In genomic region chr1:93135036-93135526, GRCm38 (mm10) we compare ENCODE assay signal across 27 mouse cellular contexts. TPM values are rescaled to one million over a fixed set of nuclear protein-coding genes. Genes with fewer than 3 reads are reported as not detected.
"Had no signal": no experiment of that assay in that cellular context is flagged by ENCODE, and none has a peak within 500 bp of the region (broad histone marks: within the 10 kb centered on the region; RNA-seq: fewer than 3 reads in every experiment).

TSS of gene Agxt (plus strand) at chr1:93135240.

- ATAC-seq: intestine, embryonic 16.5 days had no signal

- H3K4me3 ChIP-seq: limb, embryonic 10.5 days; limb, embryonic 13.5 days; liver, embryonic 13.5 days had no signal

- H3K4me2 ChIP-seq: limb, embryonic 13.5 days; liver, embryonic 13.5 days; midbrain, embryonic 11.5 days had no signal

- H3K27me3 ChIP-seq: limb, embryonic 13.5 days; liver, embryonic 13.5 days had no signal

- H3K27ac ChIP-seq: limb, embryonic 10.5 days; limb, embryonic 13.5 days; liver, embryonic 13.5 days had no signal

- DNase-seq: kidney, adult 18-20 months; kidney, adult 9 months; kidney, postnatal 14 days; kidney, postnatal 4 days; liver, embryonic 13.5 days; lung, adult 2 months; lung, postnatal 14 days; lung, postnatal 4 days; midbrain, embryonic 14.5 days; right cerebral cortex, postnatal 4 days; thymus, postnatal 25 days had no signal

- H3K9me3 ChIP-seq: limb, embryonic 10.5 days; limb, embryonic 13.5 days; liver, embryonic 13.5 days had no signal

- H3K36me3 ChIP-seq: limb, embryonic 10.5 days; limb, embryonic 13.5 days; liver, embryonic 13.5 days had no signal

- H3K9ac ChIP-seq: limb, embryonic 13.5 days; liver, embryonic 13.5 days had no signal

RNA-seq across cellular contexts. Expression of gene Agxt, which starts in this region (rescaled TPM):
- total RNA-seq: layer of hippocampus, adult 18-20 months; layer of hippocampus, postnatal 25 days; left cerebral cortex, adult 18-20 months; left cerebral cortex, postnatal 25 days; megakaryocyte progenitor cell, adult 5-6 weeks; megakaryocyte-erythroid progenitor cell, adult 5-6 weeks; midbrain, postnatal 0 days had no signal
- polyA plus RNA-seq: kidney, embryonic 16.5 days; limb, embryonic 13.5 days; lung, adult 2 months; lung, embryonic 16.5 days; midbrain, embryonic 11.5 days; midbrain, embryonic 14.5 days; midbrain, postnatal 0 days; neural tube, embryonic 11.5 days; neural tube, embryonic 14.5 days; stomach, embryonic 14.5 days had no signal
